Mouse (Mus musculus) liver, postnatal 0 days (tissue): ENCODE measurements at regions not wholly inside any gene's neighbourhood (a gene's known extent, or its start where the extent isn't known, plus 50 kb on each side); places are given as distances from the start of the nearest gene placed in this dataset.

ENCODE experiments used
- ATAC-seq: fragments of 200-750 bp; cut with Nextera tagmentation; 2 replicates; pipeline ENCODE4 v1.8.0; 2017; ENCODE audit warnings: mild to moderate bottlenecking, moderate library complexity
- DNase-seq: peaks from one replicate; pipeline ENCODE4 v3.0.0-alpha.2; 2016
- H3K27ac ChIP-seq: fragments of 300-500 bp; sonication (generic); 2 replicates; pipeline ENCODE4 v1.5.1; 2014; ENCODE audit warnings: antibody characterized with exemption, moderate library complexity, mild to moderate bottlenecking, low read depth
- H3K27me3 ChIP-seq: fragments of 300-500 bp; sonication (generic); 2 replicates; pipeline ENCODE4 v1.6.1; 2014; ENCODE audit warnings: low read length, control low read depth, mixed read lengths; ENCODE audit not compliant: insufficient read depth
- H3K36me3 ChIP-seq: fragments of 300-500 bp; sonication (generic); replicated peaks from 2 replicates; pipeline ENCODE4 v1.6.1; 2014; ENCODE audit warnings: mild to moderate bottlenecking, control low read depth, low read length, moderate library complexity, mixed read lengths; ENCODE audit not compliant: insufficient read depth
- H3K4me1 ChIP-seq: fragments of 300-500 bp; sonication (generic); 2 replicates; pipeline ENCODE4 v1.6.1; 2014; ENCODE audit warnings: antibody characterized with exemption, mild to moderate bottlenecking, control low read depth; ENCODE audit not compliant: insufficient read depth
- H3K4me2 ChIP-seq: fragments of 300-500 bp; sonication (generic); 2 replicates; pipeline ENCODE4 v1.6.1; 2014; ENCODE audit warnings: low read depth, mild to moderate bottlenecking, low read length, moderate library complexity, mixed read lengths
- H3K4me3 ChIP-seq: fragments of 300-500 bp; sonication (generic); 2 replicates; pipeline ENCODE4 v1.5.1; 2014; ENCODE audit warnings: low read depth, low read length
- H3K9ac ChIP-seq: fragments of 300-500 bp; sonication (generic); replicated peaks from 2 replicates; pipeline ENCODE4 v1.6.1; 2014; ENCODE audit warnings: mild to moderate bottlenecking, moderate library complexity
- H3K9me3 ChIP-seq: fragments of 300-500 bp; sonication (generic); 2 replicates; pipeline ENCODE4 v1.6.1; 2016; ENCODE audit warnings: mild to moderate bottlenecking, control low read depth, low read length, mixed read lengths
- CTCF ChIP-seq: sonication (generic); IDR thresholded peaks from 2 replicates; pipeline ENCODE4 v1.5.1; 2016; ENCODE audit warnings: antibody characterized with exemption, low read depth
- EP300 ChIP-seq: IDR thresholded peaks from 2 replicates; pipeline ENCODE4 v1.6.1; 2016; ENCODE audit warnings: antibody characterized with exemption, low read depth, mild to moderate bottlenecking
- WGBS: fragments of 180-500 bp; shearing (Covaris S2); extraction: QIAGEN DNeasy Blood & Tissue Kit; methylation state at CpG from one replicate; pipeline ENCODE4 v1.1.7; 2014; ENCODE audit not compliant: insufficient replicate concordance; 5-methylcytosine and 5-hydroxymethylcytosine counted together

DNA sequence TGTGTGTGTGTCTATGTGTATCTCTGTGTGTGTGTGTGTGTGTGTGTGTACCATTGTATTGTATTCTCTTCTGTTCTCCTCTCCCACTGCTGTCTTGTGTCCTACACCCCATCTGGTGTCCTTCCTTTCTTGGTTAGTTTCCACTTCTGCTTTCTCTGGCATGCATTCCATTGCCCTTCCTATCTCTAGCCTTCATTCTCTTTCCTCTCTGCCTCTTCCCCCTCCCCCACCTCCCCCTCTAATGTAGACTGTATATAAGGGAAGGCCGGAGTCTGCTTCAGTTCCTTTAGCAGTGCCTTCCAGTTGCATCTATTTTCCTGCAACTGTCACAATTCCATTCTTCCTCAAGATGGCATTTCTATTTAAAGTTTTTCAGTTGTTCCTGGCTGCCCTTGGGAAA lies 161.5 kb upstream of the Rxfp2 start:
- no peak overlapping the region for H3K9ac ChIP-seq
- TF ChIP-seq CTCF: no peak
- no peak for TF ChIP-seq EP300
- H3K4me3 ChIP-seq: no peak overlapping the region
- no peaks in the 10 kb centered on the region for H3K9me3 ChIP-seq
- no peaks in the 10 kb centered on the region for H3K27me3 ChIP-seq
- H3K36me3 ChIP-seq: no peaks in the 10 kb centered on the region
- ATAC-seq: no peak
- H3K4me2 ChIP-seq: no peak overlapping the region
- H3K4me1 ChIP-seq: no peaks in the 10 kb centered on the region
- no peak overlapping the region for H3K27ac ChIP-seq
- 31% methylated on average over 1 of the region's 1 CpGs for WGBS
- DNase-seq: no peak

- Histone ChIP-seq H3K27me3 (no peaks in the 10 kb centered on the region), H3K27ac (no peak overlapping the region), H3K4me3 (no peak overlapping the region), H3K9ac (no peak overlapping the region), H3K9me3 (no peaks in the 10 kb centered on the region), H3K4me2 (no peak overlapping the region), H3K4me1 (no peaks in the 10 kb centered on the region), H3K36me3 (no peaks in the 10 kb centered on the region)
- WGBS: 46% methylated on average over 4 of the region's 4 CpGs
- ATAC-seq: no peak
- TF ChIP-seq CTCF (peak; percentile 71), EP300 (no peak)
- DNase-seq: peak; percentile 38
These were observed 156.9 kb upstream of the Rxfp2 start for GRCm38 (mm10) chr5:149861489-149861962.

GRCm38 (mm10) chr5:149867926-149868325 lies 150.5 kb upstream of the Rxfp2 start:
- ATAC-seq: no peak
- DNase-seq: no peak
- H3K4me2 ChIP-seq: no peak overlapping the region
- WGBS: 68% methylated on average over 7 of the region's 7 CpGs
- H3K27ac ChIP-seq: no peak overlapping the region
- no peaks in the 10 kb centered on the region for H3K36me3 ChIP-seq
- no peak for TF ChIP-seq EP300
- no peak for TF ChIP-seq CTCF
- H3K9me3 ChIP-seq: no peaks in the 10 kb centered on the region
- no peak overlapping the region for H3K4me3 ChIP-seq
- no peak overlapping the region for H3K9ac ChIP-seq
- no peaks in the 10 kb centered on the region for H3K27me3 ChIP-seq
- no peaks in the 10 kb centered on the region for H3K4me1 ChIP-seq

DNA sequence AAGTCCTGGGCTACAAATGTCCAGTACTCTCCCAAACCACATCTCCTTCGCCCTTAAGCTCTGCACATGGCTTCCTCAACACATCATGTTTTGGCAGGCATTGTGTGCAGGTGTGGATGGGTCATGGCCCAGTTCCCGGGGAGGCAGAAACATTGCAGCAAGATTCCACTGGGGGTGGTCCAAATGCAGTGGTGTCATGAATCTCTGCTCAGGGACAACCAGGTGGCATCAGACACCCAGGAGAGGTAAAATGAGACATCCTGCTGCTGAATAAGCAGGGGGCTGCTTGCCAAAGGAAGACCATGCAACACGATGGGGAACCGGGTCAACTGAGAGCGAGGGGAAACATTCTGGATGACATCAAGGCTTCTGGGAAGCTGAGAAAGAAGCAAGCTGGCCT lies 149.0 kb upstream of the Rxfp2 start:
- H3K36me3 ChIP-seq: no peaks in the 10 kb centered on the region
- DNase-seq: no peak
- TF ChIP-seq EP300 (no peak), CTCF (no peak)
- no peak overlapping the region for H3K4me3 ChIP-seq
- 72% methylated on average over 5 of the region's 5 CpGs for WGBS
- H3K9me3 ChIP-seq: no peaks in the 10 kb centered on the region
- ATAC-seq: no peak
- H3K4me2 ChIP-seq: no peak overlapping the region
- no peak overlapping the region for H3K9ac ChIP-seq
- H3K4me1 ChIP-seq: no peaks in the 10 kb centered on the region
- no peaks in the 10 kb centered on the region for H3K27me3 ChIP-seq
- H3K27ac ChIP-seq: no peak overlapping the region

DNA sequence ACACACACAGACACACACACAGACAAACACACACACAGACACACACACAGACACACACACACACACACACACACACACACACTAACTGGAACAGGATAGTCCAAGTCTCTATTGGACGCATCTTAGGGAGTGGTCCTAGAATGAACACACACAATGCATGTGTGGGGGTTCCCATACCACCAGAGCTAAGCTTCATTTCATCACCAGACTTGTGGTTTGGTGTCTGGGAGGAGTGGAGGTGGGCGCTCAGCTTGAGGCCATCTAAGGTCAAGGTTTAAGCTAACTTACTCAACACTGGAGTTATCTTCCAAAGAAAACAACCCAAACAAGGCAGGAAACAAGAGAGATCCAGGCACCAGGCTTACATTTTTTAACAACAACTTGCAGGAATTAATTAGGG lies 147.9 kb upstream of the Rxfp2 start:
- Histone ChIP-seq H3K4me3 (no peak overlapping the region), H3K9me3 (no peaks in the 10 kb centered on the region), H3K4me1 (no peaks in the 10 kb centered on the region), H3K27me3 (no peaks in the 10 kb centered on the region), H3K27ac (no peak overlapping the region), H3K9ac (no peak overlapping the region), H3K4me2 (no peak overlapping the region), H3K36me3 (no peaks in the 10 kb centered on the region)
- WGBS: 47% methylated on average over 2 of the region's 2 CpGs
- ATAC-seq: no peak
- TF ChIP-seq CTCF (no peak), EP300 (no peak)
- DNase-seq: no peak

GRCm38 (mm10) chr5:149871521-149871920 lies 147.0 kb upstream of the Rxfp2 start:
- ATAC-seq (no peak), DNase-seq (no peak)
- Histone ChIP-seq H3K27ac (no peak overlapping the region), H3K9me3 (no peaks in the 10 kb centered on the region), H3K4me1 (no peaks in the 10 kb centered on the region), H3K9ac (no peak overlapping the region), H3K36me3 (no peaks in the 10 kb centered on the region), H3K4me2 (no peak overlapping the region), H3K27me3 (no peaks in the 10 kb centered on the region), H3K4me3 (no peak overlapping the region)
- 38% methylated on average over 2 of the region's 2 CpGs for WGBS
- TF ChIP-seq CTCF: no peak
- no peak for TF ChIP-seq EP300

- WGBS: 49% methylated on average over 9 of the region's 9 CpGs
These were observed 144.9 kb upstream of the Rxfp2 start for GRCm38 (mm10) chr5:149873482-149874002.

More at GRCm38 (mm10) chr5:149873482-149874002, 144.9 kb upstream of the Rxfp2 start:
- Histone ChIP-seq H3K4me3 (no peak overlapping the region), H3K9me3 (no peaks in the 10 kb centered on the region), H3K36me3 (no peaks in the 10 kb centered on the region), H3K27ac (no peak overlapping the region), H3K9ac (no peak overlapping the region), H3K4me1 (no peaks in the 10 kb centered on the region), H3K4me2 (no peak overlapping the region), H3K27me3 (no peaks in the 10 kb centered on the region)
- no peak for ATAC-seq
- no peak for DNase-seq
- TF ChIP-seq EP300: no peak
- no peak for TF ChIP-seq CTCF
